Mouse (Mus musculus): ENCODE data around the gene Vmac. TPM values are rescaled to one million over a fixed set of nuclear protein-coding genes. Genes with fewer than 3 reads are reported as not detected.
A peak's percentile ranks its signal among the peaks of the same experiment; 100 is the strongest.

Vmac gene
- polyA plus RNA-seq, 1 experiment from 2014 or later: 25.6 TPM

DNA sequence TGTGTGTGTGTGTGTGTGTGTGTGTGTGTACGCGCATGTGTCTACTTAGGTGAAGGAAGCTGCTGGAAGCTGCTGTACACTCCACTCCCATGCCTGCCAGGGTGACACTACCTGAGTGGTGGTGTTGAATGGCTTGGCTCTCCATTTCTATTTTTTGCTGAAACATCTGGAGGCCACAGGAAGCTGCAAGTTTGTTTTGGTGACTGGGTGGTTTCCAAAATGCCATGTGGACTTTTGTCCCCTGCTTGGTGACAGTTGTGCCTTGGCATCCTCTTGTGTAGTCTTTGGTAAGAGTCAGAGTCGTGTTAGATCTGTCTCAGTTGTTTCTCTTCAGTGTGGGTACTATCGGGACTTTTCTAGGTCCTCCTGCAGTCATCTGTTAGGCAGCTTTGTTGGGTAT, 31.0 kb downstream of the Vmac start:
- H3K27me3 ChIP-seq: no peaks in the 10 kb centered on the region
- DNase-seq (ENCODE audit: low read depth, low spot score) (no peak), ATAC-seq (no peak)
- ChIA-PET POLR2A (interaction anchor here (0.6 to 1.7 kb wide), 2 partner anchors 12 to 774 kb away, joined by 3 to 5 read pairs; no protein-coding TSS in a partner anchor), CTCF (no interaction called here)
- TF ChIP-seq CTCF (IDR thresholded peaks at IDR 0.05): no peak
- in situ Hi-C loops (cut with MboI; ENCODE audit: low pct_unique_long_range_greater_than_20kb): no loop called here

- DNase-seq (ENCODE audit: low read depth, low spot score) (no peak), ATAC-seq (no peak)
- in situ Hi-C loops (cut with MboI; ENCODE audit: low pct_unique_long_range_greater_than_20kb): no loop called here
- ChIA-PET POLR2A (no interaction called here), CTCF (no interaction called here)
- no peaks in the 10 kb centered on the region for H3K27me3 ChIP-seq
- no peak for TF ChIP-seq CTCF (IDR thresholded peaks at IDR 0.05)
These were observed 33.2 kb downstream of the Vmac start for GRCm38 (mm10) chr17:56684649-56685048.

GRCm38 (mm10) chr17:56683546-56684140, 34.2 kb downstream of the Vmac start:
- POLR2A ChIA-PET: no interaction called here
- CTCF ChIA-PET: no interaction called here
- ATAC-seq: no peak
- DNase-seq (ENCODE audit: low read depth, low spot score): no peak
- no peak for TF ChIP-seq CTCF (IDR thresholded peaks at IDR 0.05)
- in situ Hi-C loops (cut with MboI; ENCODE audit: low pct_unique_long_range_greater_than_20kb): no loop called here
- no peaks in the 10 kb centered on the region for H3K27me3 ChIP-seq

GRCm38 (mm10) chr17:56682880-56683279, 34.9 kb downstream of the Vmac start:
- in situ Hi-C loops (cut with MboI; ENCODE audit: low pct_unique_long_range_greater_than_20kb): no loop called here
- H3K27me3 ChIP-seq: no peaks in the 10 kb centered on the region
- DNase-seq (ENCODE audit: low read depth, low spot score): no peak
- ChIA-PET CTCF (no interaction called here), POLR2A (interaction anchor here (0.6 to 1.1 kb wide), 2 partner anchors 11 to 214 kb away, joined by 4 to 5 read pairs; no protein-coding TSS in a partner anchor)
- ATAC-seq: no peak
- no peak for TF ChIP-seq CTCF (IDR thresholded peaks at IDR 0.05)

DNA sequence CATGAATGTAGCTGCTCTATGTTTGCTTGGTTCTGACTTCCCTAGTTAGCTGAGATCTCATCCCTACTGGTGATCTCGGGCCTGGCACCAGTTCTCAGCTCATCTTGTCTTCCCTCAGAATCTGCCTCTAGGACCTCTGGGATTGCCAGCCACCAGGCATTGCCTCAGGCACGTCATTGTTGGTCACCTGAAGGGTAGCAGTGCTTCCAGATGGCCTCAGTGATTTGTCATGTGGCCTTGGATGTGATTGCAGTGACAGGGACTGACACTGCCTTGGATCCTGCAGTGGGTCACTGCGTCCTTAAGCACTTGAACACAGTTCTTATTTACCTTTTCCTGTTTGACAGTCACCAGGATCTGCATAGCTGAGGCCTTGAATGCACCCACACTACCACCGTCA, 36.0 kb downstream of the Vmac start:
- POLR2A ChIA-PET: no interaction called here
- ATAC-seq (no peak), DNase-seq (ENCODE audit: low read depth, low spot score) (no peak)
- no peak for TF ChIP-seq CTCF (IDR thresholded peaks at IDR 0.05)
- CTCF ChIA-PET: no interaction called here
- no peaks in the 10 kb centered on the region for H3K27me3 ChIP-seq
- in situ Hi-C loops (cut with MboI; ENCODE audit: low pct_unique_long_range_greater_than_20kb): no loop called here

DNA sequence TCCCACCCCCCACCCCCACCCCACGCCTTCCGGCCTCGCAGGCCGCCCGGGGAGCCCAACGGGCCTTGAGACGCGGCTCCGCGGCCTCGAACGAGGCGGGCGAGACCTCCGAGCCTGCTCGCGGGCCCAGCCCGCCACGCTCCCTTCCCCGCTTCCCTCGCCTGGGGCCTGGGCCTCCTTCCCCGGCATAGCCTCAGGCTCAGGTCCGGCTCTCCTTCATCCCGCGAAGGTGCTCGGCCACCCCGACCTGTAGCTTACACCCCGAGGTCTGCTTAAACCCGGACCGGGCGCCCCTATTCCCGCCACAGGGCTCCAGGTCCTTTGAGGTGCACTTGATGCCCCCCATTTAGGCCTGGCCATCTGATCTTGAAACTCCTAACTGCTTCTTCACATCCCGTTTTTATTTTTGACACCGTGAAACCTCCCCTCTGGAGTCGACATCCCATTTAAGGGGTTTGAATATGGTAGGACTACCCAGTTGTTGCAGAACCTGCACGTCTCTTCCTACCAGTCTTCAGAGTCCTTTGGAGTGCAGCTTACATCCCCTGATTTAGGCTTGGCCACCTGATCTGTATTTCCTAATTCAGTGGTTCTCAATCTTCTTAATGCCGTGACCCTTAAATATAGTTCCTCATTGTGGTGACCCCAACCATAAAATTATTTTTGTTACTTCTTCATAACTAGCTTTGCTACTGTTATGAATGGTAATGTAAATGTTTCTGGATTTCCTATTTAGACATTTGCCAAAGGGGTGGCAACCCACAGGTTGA, 44.0 kb downstream of the Vmac start:
- DNase-seq (ENCODE audit: low read depth, low spot score): no peak
- in situ Hi-C loops (cut with MboI; ENCODE audit: low pct_unique_long_range_greater_than_20kb): loop anchor here (5.0 kb wide), 1 partner anchor 317 kb away; no protein-coding TSS in a partner anchor
- ATAC-seq: no peak
- CTCF ChIA-PET: no interaction called here
- no peak for TF ChIP-seq CTCF (IDR thresholded peaks at IDR 0.05)
- no peaks in the 10 kb centered on the region for H3K27me3 ChIP-seq
- POLR2A ChIA-PET: interaction anchor here (0.6 kb wide), 1 partner anchor 21 kb away, joined by 3 read pairs; no protein-coding TSS in a partner anchor

- H3K27me3 ChIP-seq: no peaks in the 10 kb centered on the region
- ATAC-seq (peak; percentile 81), DNase-seq (ENCODE audit: low read depth, low spot score) (peak; percentile 89)
- no peak for TF ChIP-seq CTCF (IDR thresholded peaks at IDR 0.05)
- in situ Hi-C loops (cut with MboI; ENCODE audit: low pct_unique_long_range_greater_than_20kb): loop anchor here (5.0 kb wide), 1 partner anchor 316 kb away; no protein-coding TSS in a partner anchor
- ChIA-PET CTCF (no interaction called here), POLR2A (interaction anchor here (0.7 kb wide), 1 partner anchor 197 kb away, joined by 3 read pairs; no protein-coding TSS in a partner anchor)
These were observed 44.7 kb downstream of the Vmac start, which contains the start of gene Ranbp3 for GRCm38 (mm10) chr17:56672941-56673646. Gene Ranbp3, plus strand, starts transcription at chr17:56673294.

- H3K27me3 ChIP-seq: no peaks in the 10 kb centered on the region
- DNase-seq (ENCODE audit: low read depth, low spot score): no peak
- ChIA-PET POLR2A (interaction anchor here (1.3 kb wide), 1 partner anchor 44 kb away, joined by 4 read pairs; no protein-coding TSS in a partner anchor), CTCF (interaction anchor here (1.3 to 3.3 kb wide), 5 partner anchors 10 to 111 kb away, joined by 3 to 12 read pairs (median 9); partner anchors contain the start of genes Catsperd and Lonp1)
- in situ Hi-C loops (cut with MboI; ENCODE audit: low pct_unique_long_range_greater_than_20kb): loop anchor here (5.0 kb wide), 2 partner anchors 42 to 312 kb away; partner anchors contain the start of genes Catsperd and Lonp1
- no peak for ATAC-seq
- no peak for TF ChIP-seq CTCF (IDR thresholded peaks at IDR 0.05)
These were observed 48.1 kb downstream of the Vmac start for GRCm38 (mm10) chr17:56669766-56670165.

GRCm38 (mm10) chr17:56668384-56669144, 49.3 kb downstream of the Vmac start:
- H3K27me3 ChIP-seq: no peaks in the 10 kb centered on the region
- ATAC-seq (no peak), DNase-seq (ENCODE audit: low read depth, low spot score) (no peak)
- TF ChIP-seq CTCF (IDR thresholded peaks at IDR 0.05): peak; percentile 97
- in situ Hi-C loops (cut with MboI; ENCODE audit: low pct_unique_long_range_greater_than_20kb): loop anchor here (5.0 kb wide), 1 partner anchor 41 kb away; the partner anchor contains the start of genes Catsperd and Lonp1
- CTCF ChIA-PET: interaction anchor here (0.9 to 3.3 kb wide), 6 partner anchors 11 to 110 kb away, joined by 3 to 12 read pairs (median 6); partner anchors contain the start of genes 2410015M20Rik, Catsperd and Lonp1
- POLR2A ChIA-PET: interaction anchor here (0.6 to 1.3 kb wide), 4 partner anchors 43 to 83 kb away, joined by 3 to 5 read pairs (median 4); no protein-coding TSS in a partner anchor
